Mouse (Mus musculus): Measurements from ENCODE around the gene Defb38. TPM values are rescaled to one million over a fixed set of nuclear protein-coding genes. Genes with fewer than 3 reads are reported as not detected.

Defb38 gene
- not detected in 2 replicates for polyA plus RNA-seq (2012; rRNA removed)

GRCm38 (mm10) chr8:19026466-19026865 lies at the start of gene Defb38:
Gene Defb38 (minus strand): TSS chr8:19026566.
- TF ChIP-seq CTCF (IDR thresholded peaks at IDR 0.05; ENCODE audit: borderline replicate concordance, insufficient read depth, low read depth, low read length) = no peak
- no peak for TF ChIP-seq POLR2A (IDR thresholded peaks at IDR 0.05; ENCODE audit: borderline replicate concordance, insufficient read depth, low read length)
- 86% methylated on average over 1 of the region's 1 CpGs for WGBS
- H3K27ac ChIP-seq (ENCODE audit: insufficient read depth, low read length) = no peak within 1 kb of the TSS

DNA sequence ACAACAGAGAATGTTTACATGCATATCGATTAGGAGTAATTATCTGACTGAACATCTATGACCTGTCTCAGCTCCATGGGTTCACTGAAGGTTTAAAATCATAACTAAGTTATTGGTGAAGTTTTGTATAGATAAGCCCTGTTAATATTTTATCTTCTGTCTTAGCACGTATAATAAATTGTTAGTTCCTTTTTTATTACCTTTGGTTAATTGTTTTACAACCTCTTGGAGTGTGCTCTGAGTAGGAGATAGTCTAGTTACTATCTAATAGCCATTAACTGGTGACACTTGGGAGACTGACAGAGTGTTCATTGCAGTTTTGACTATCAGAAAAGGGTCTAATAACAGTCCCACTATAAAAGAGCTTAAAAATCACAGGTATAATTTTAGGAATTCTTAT lies 39.6 kb upstream of the Defb38 start:
- TF ChIP-seq CTCF (IDR thresholded peaks at IDR 0.05; ENCODE audit: borderline replicate concordance, insufficient read depth, low read depth, low read length) = no peak
- no peak for TF ChIP-seq POLR2A (IDR thresholded peaks at IDR 0.05; ENCODE audit: borderline replicate concordance, insufficient read depth, low read length)
- DNase-seq = no peak
- H3K27ac ChIP-seq (ENCODE audit: insufficient read depth, low read length) = no peak overlapping the region
- no peaks in the 10 kb centered on the region for H3K27me3 ChIP-seq (ENCODE audit: control insufficient read depth, insufficient read depth, low read length)
- no peaks in the 10 kb centered on the region for H3K4me1 ChIP-seq (ENCODE audit: control insufficient read depth, insufficient read depth, low read length)
- H3K4me3 ChIP-seq (replicated peaks; ENCODE audit: insufficient read depth, low read depth, low read length) = no peak overlapping the region
- WGBS = 76% methylated on average over 2 of the region's 2 CpGs

More at GRCm38 (mm10) chr8:19026466-19026865, at the start of gene Defb38:
- no peaks in the 10 kb centered on the region for H3K4me1 ChIP-seq (ENCODE audit: control insufficient read depth, insufficient read depth, low read length)
- no peaks in the 10 kb centered on the region for H3K27me3 ChIP-seq (ENCODE audit: control insufficient read depth, insufficient read depth, low read length)
- DNase-seq = no peak
- no peak within 1 kb of the TSS for H3K4me3 ChIP-seq (replicated peaks; ENCODE audit: insufficient read depth, low read depth, low read length)

GRCm38 (mm10) chr8:19064710-19065109 lies 38.3 kb upstream of the Defb38 start, which contains the start of gene Defb39:
Gene Defb39 (minus strand): TSS chr8:19064810.
- WGBS = 68% methylated on average over 1 of the region's 1 CpGs
- no peak for DNase-seq
- Histone ChIP-seq H3K27ac (ENCODE audit: insufficient read depth, low read length) (no peak within 1 kb of the TSS), H3K4me1 (ENCODE audit: control insufficient read depth, insufficient read depth, low read length) (no peaks in the 10 kb centered on the region), H3K27me3 (ENCODE audit: control insufficient read depth, insufficient read depth, low read length) (no peaks in the 10 kb centered on the region), H3K4me3 (replicated peaks; ENCODE audit: insufficient read depth, low read depth, low read length) (no peak within 1 kb of the TSS)
- TF ChIP-seq POLR2A (IDR thresholded peaks at IDR 0.05; ENCODE audit: borderline replicate concordance, insufficient read depth, low read length) (no peak), CTCF (IDR thresholded peaks at IDR 0.05; ENCODE audit: borderline replicate concordance, insufficient read depth, low read depth, low read length) (no peak)

- Histone ChIP-seq H3K4me1 (ENCODE audit: control insufficient read depth, insufficient read depth, low read length) (no peaks in the 10 kb centered on the region), H3K4me3 (replicated peaks; ENCODE audit: insufficient read depth, low read depth, low read length) (no peak overlapping the region), H3K27ac (ENCODE audit: insufficient read depth, low read length) (no peak overlapping the region), H3K27me3 (ENCODE audit: control insufficient read depth, insufficient read depth, low read length) (no peaks in the 10 kb centered on the region)
- no peak for DNase-seq
- TF ChIP-seq POLR2A (IDR thresholded peaks at IDR 0.05; ENCODE audit: borderline replicate concordance, insufficient read depth, low read length) (no peak), CTCF (IDR thresholded peaks at IDR 0.05; ENCODE audit: borderline replicate concordance, insufficient read depth, low read depth, low read length) (no peak)
Observed at GRCm38 (mm10) chr8:19062891-19063290, 36.5 kb upstream of the Defb38 start.

- Histone ChIP-seq H3K27ac (ENCODE audit: insufficient read depth, low read length) (no peak overlapping the region), H3K4me3 (replicated peaks; ENCODE audit: insufficient read depth, low read depth, low read length) (no peak overlapping the region), H3K27me3 (ENCODE audit: control insufficient read depth, insufficient read depth, low read length) (no peaks in the 10 kb centered on the region), H3K4me1 (ENCODE audit: control insufficient read depth, insufficient read depth, low read length) (no peaks in the 10 kb centered on the region)
- no peak for TF ChIP-seq POLR2A (IDR thresholded peaks at IDR 0.05; ENCODE audit: borderline replicate concordance, insufficient read depth, low read length)
- no peak for TF ChIP-seq CTCF (IDR thresholded peaks at IDR 0.05; ENCODE audit: borderline replicate concordance, insufficient read depth, low read depth, low read length)
- DNase-seq = no peak
- 91% methylated on average over 14 of the region's 14 CpGs for WGBS
Observed at GRCm38 (mm10) chr8:19045242-19045641, 18.9 kb upstream of the Defb38 start.

Other genes starting within 250 kb of the Defb38 start
- not detected in 2 replicates for gene Defb40, start 48.3 kb downstream of the Defb38 start, polyA plus RNA-seq (2012; rRNA removed)
- not detected in 2 replicates for gene Defb37, start 35.5 kb downstream of the Defb38 start, polyA plus RNA-seq (2012; rRNA removed)
- gene Defb39, start 38.2 kb upstream of the Defb38 start, polyA plus RNA-seq (2012; rRNA removed) = not detected in 2 replicates
- gene Defb12, start 88.3 kb upstream of the Defb38 start, polyA plus RNA-seq (2012; rRNA removed) = not detected in 2 replicates
- not detected in 2 replicates for gene Defb34, start 97.2 kb upstream of the Defb38 start, polyA plus RNA-seq (2012; rRNA removed)
- gene Gm45826, start 114.2 kb upstream of the Defb38 start, polyA plus RNA-seq (2012; rRNA removed) = not detected in 2 replicates
- not detected in 2 replicates for gene Defb14, start 167.8 kb upstream of the Defb38 start, polyA plus RNA-seq (2012; rRNA removed)
- gene Defb4, start 172.1 kb upstream of the Defb38 start, polyA plus RNA-seq (2012; rRNA removed) = not detected in 2 replicates
- gene Defb6, start 198.9 kb upstream of the Defb38 start, polyA plus RNA-seq (2012; rRNA removed) = not detected in 2 replicates
- gene Defb46, start 213.3 kb upstream of the Defb38 start, polyA plus RNA-seq (2012; rRNA removed) = not detected in 2 replicates
- gene Defb5, start 221.0 kb upstream of the Defb38 start, polyA plus RNA-seq (2012; rRNA removed) = not detected in 2 replicates

All from cerebellum, adult 2 months (tissue).